Mouse (Mus musculus) limb, embryonic 15.5 days (tissue): ENCODE measurements around the gene Il33. TPM values are rescaled to one million over a fixed set of nuclear protein-coding genes. Genes with fewer than 3 reads are reported as not detected.

Experiments used
- ATAC-seq: fragments of 200-750 bp; cut with Nextera tagmentation; 2 replicates; pipeline ENCODE4 v1.8.0; 2017; ENCODE audit warnings: low read depth, moderate TSS enrichment; ENCODE audit not compliant: insufficient number of reproducible peaks, low FRiP score, low TSS enrichment
- H3K27ac ChIP-seq: fragments of 300-500 bp; sonication (generic); 2 replicates; pipeline ENCODE4 v1.5.1; 2015; ENCODE audit warnings: moderate library complexity, mild to moderate bottlenecking, inconsistent platforms
- H3K27me3 ChIP-seq: fragments of 300-500 bp; sonication (generic); 2 replicates; pipeline ENCODE4 v1.6.1; 2015; ENCODE audit warnings: inconsistent platforms
- H3K36me3 ChIP-seq: fragments of 300-500 bp; sonication (generic); 2 replicates; pipeline ENCODE4 v1.6.1; 2015; ENCODE audit warnings: inconsistent platforms
- H3K4me1 ChIP-seq: fragments of 300-500 bp; sonication (generic); 2 replicates; pipeline ENCODE4 v1.6.1; 2015; ENCODE audit warnings: inconsistent platforms
- H3K4me2 ChIP-seq: fragments of 300-500 bp; sonication (generic); 2 replicates; pipeline ENCODE4 v1.6.1; 2015; ENCODE audit warnings: mild to moderate bottlenecking, inconsistent platforms
- H3K4me3 ChIP-seq: fragments of 300-500 bp; sonication (generic); 2 replicates; pipeline ENCODE4 v1.5.1; 2015; ENCODE audit warnings: mild to moderate bottlenecking, inconsistent platforms
- H3K9ac ChIP-seq: fragments of 300-500 bp; sonication (generic); 2 replicates; pipeline ENCODE4 v1.6.1; 2015; ENCODE audit warnings: inconsistent platforms
- H3K9me3 ChIP-seq: fragments of 300-500 bp; sonication (generic); 2 replicates; pipeline ENCODE4 v1.6.1; 2016; ENCODE audit warnings: inconsistent platforms
- WGBS: fragments of 180-500 bp; shearing (Covaris S2); methylation state at CpG from one replicate; pipeline ENCODE4 v1.1.7; 2015; 5-methylcytosine and 5-hydroxymethylcytosine counted together
- polyA plus RNA-seq: library from polyadenylated mRNA; unstranded; fragments of >200 nt; fragmentation: Nextera tagmentation; extraction: Ambion mirVana; gene quantifications from 2 replicates; pipeline ENCODE4 v1.2.1, GENCODE M21; 2015

Gene Il33
- polyA plus RNA-seq, 1 experiment from 2014 or later, result 7.3 TPM

GRCm38 (mm10) chr19:29963598-29964092, 38.7 kb downstream of the Il33 start:
- Histone ChIP-seq H3K27me3 (no peaks in the 10 kb centered on the region), H3K36me3 (no peaks in the 10 kb centered on the region), H3K9me3 (no peaks in the 10 kb centered on the region), H3K27ac (no peak overlapping the region), H3K4me2 (no peak overlapping the region), H3K9ac (no peak overlapping the region), H3K4me1 (no peaks in the 10 kb centered on the region), H3K4me3 (no peak overlapping the region)
- no peak for ATAC-seq
- 87% methylated on average over 2 of the region's 2 CpGs for WGBS

- Histone ChIP-seq H3K4me3 (no peak overlapping the region), H3K4me2 (no peak overlapping the region), H3K9ac (no peak overlapping the region), H3K27ac (no peak overlapping the region), H3K4me1 (no peaks in the 10 kb centered on the region), H3K9me3 (no peaks in the 10 kb centered on the region), H3K27me3 (no peaks in the 10 kb centered on the region), H3K36me3 (no peaks in the 10 kb centered on the region)
- WGBS, result 76% methylated on average over 3 of the region's 3 CpGs
- no peak for ATAC-seq
Observed at GRCm38 (mm10) chr19:29967960-29968359, 43.0 kb downstream of the Il33 start.

- H3K36me3 ChIP-seq, result no peaks in the 10 kb centered on the region
- H3K4me3 ChIP-seq, result no peak overlapping the region
- no peak overlapping the region for H3K4me2 ChIP-seq
- no peaks in the 10 kb centered on the region for H3K9me3 ChIP-seq
- 68% methylated on average over 5 of the region's 5 CpGs for WGBS
- ATAC-seq, result no peak
- H3K4me1 ChIP-seq, result no peaks in the 10 kb centered on the region
- no peak overlapping the region for H3K27ac ChIP-seq
- H3K27me3 ChIP-seq, result no peaks in the 10 kb centered on the region
- H3K9ac ChIP-seq, result no peak overlapping the region
Observed at GRCm38 (mm10) chr19:29973396-29973795, 48.5 kb downstream of the Il33 start.

DNA sequence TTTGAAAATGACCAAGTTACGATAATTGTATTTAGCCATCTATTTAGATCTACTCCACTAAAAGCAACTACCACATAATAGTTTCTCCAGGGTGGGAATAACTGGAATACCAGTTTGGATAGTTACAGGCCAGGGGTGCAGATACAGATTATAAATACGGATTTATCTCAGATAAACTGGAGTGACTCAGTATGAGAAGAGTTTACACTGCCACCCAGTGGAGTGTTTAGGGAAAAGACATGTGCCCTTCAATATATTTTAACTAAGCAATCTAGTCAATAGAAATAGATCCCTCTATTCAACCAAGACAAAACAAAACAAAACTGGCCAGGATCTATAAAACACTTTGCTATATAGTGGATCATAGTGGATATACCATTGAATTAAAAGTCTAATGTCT, 53.9 kb downstream of the Il33 start:
- Histone ChIP-seq H3K9ac (no peak overlapping the region), H3K9me3 (no peaks in the 10 kb centered on the region), H3K4me2 (no peak overlapping the region), H3K4me3 (no peak overlapping the region), H3K27me3 (no peaks in the 10 kb centered on the region), H3K4me1 (no peaks in the 10 kb centered on the region), H3K27ac (no peak overlapping the region), H3K36me3 (no peaks in the 10 kb centered on the region)
- 67% methylated on average over 2 of the region's 2 CpGs for WGBS
- ATAC-seq, result no peak

DNA sequence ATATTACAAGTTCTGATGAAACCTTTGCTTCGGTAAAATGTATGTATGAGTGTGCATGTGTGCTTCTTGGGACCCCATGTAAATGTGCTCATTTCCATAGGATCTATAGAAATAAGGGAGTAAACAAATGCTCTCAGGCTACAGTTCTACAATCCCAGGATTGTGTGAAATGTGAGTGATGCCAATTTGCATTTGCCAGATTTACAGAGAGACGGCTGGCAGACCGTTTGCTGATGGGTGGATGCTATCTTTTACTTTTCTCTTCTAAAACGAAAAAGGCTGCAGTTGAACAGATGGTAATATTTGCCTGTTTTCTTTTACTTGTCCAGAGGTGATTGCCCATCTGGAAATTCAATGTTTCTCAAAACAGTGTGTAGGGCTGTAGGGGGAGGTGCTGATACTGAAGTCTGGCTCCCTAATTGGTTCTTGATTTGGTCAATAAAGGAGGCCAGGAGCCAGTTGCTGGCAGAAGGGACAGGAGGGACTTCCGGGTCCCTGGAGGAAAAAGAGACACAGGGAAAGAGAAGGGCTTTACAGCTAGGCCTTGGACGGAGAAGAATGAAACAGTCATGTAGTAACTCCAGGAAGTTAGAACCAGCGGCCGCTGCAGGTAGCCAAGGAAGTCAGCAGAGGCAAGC, 54.7 kb downstream of the Il33 start:
- 61% methylated on average over 8 of the region's 8 CpGs for WGBS

DNA sequence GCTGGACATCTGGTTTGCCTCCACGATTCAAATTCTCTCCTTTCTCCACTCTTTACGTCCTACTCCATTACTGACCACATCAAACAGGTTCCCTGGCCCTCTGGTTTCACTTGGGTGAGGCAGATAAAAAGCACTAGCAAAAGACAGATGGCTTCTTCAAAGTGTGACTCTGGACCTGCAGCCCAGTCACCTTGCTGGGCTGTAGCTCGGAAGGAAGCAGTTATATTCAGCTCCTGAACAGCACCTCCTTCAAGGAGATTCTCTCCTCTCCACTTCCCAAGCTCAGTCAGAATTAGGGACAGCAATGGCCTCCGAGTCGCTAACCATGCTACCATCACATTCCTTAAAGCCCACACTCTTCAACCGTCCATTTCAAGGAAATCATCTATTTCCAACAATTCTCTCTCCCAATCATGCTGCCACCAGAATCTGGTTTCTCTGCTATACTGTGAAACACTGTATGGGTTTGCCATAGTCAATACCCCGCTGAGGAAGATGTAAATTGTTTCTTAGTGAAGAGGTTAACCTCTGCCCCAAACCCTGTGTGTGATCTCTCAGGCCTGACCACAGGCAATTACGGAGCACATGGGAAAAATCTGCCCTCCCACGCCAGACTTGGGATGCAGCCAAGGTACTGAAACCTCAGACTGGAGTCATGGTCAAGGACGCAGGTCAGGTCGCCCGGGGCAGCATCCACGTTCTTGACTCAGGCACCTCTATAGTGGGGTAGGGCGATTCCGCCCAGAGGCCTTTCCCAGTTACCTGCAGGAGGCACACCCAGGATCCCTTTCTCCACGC, 59.5 kb downstream of the Il33 start:
- H3K36me3 ChIP-seq, result no peaks in the 10 kb centered on the region
- no peak for ATAC-seq
- no peak overlapping the region for H3K4me3 ChIP-seq
- no peaks in the 10 kb centered on the region for H3K27me3 ChIP-seq
- no peak overlapping the region for H3K4me2 ChIP-seq
- WGBS, result 65% methylated on average over 16 of the region's 16 CpGs
- no peak overlapping the region for H3K27ac ChIP-seq
- H3K4me1 ChIP-seq, result no peaks in the 10 kb centered on the region
- H3K9me3 ChIP-seq, result no peaks in the 10 kb centered on the region
- no peak overlapping the region for H3K9ac ChIP-seq

More for the DNA sequence above, 54.7 kb downstream of the Il33 start:
- no peaks in the 10 kb centered on the region for H3K9me3 ChIP-seq
- no peaks in the 10 kb centered on the region for H3K27me3 ChIP-seq
- H3K9ac ChIP-seq, result no peak overlapping the region
- no peak for ATAC-seq
- H3K27ac ChIP-seq, result no peak overlapping the region
- H3K4me2 ChIP-seq, result no peak overlapping the region
- no peaks in the 10 kb centered on the region for H3K36me3 ChIP-seq
- H3K4me3 ChIP-seq, result no peak overlapping the region
- no peaks in the 10 kb centered on the region for H3K4me1 ChIP-seq

DNA sequence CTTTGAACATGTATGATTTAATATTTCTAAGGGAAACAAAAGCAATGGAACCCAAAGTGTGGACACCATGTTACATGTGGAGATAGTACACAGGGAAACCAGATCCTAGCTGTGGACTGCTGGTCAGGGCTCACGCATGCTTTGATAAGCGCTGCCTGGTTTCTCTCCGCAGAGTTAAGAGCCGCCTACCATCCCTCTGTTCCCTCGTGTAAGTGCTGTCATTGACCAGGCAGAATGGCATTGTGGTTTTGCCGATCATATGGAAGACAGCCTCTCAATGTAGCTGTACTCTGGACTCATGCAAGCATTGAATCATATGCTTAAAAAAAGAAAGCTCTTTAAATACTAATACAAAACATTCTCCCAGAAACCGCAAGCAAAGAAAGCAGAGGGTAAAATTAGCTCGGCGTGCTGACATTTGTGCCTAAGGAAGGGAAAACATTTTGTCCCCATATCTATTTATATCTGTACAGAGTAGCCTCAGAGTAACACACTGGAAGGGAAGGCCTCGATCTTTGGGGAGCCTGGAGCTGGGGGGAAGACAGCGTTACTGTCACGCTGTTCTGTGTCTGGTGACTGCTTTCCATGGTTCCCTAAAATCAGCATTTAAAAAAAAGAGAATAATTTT, 61.7 kb downstream of the Il33 start:
- Histone ChIP-seq H3K4me1 (no peaks in the 10 kb centered on the region), H3K27me3 (no peaks in the 10 kb centered on the region), H3K4me3 (no peak overlapping the region), H3K36me3 (no peaks in the 10 kb centered on the region), H3K9me3 (no peaks in the 10 kb centered on the region), H3K9ac (no peak overlapping the region), H3K4me2 (no peak overlapping the region), H3K27ac (no peak overlapping the region)
- 74% methylated on average over 12 of the region's 12 CpGs for WGBS
- no peak for ATAC-seq

DNA sequence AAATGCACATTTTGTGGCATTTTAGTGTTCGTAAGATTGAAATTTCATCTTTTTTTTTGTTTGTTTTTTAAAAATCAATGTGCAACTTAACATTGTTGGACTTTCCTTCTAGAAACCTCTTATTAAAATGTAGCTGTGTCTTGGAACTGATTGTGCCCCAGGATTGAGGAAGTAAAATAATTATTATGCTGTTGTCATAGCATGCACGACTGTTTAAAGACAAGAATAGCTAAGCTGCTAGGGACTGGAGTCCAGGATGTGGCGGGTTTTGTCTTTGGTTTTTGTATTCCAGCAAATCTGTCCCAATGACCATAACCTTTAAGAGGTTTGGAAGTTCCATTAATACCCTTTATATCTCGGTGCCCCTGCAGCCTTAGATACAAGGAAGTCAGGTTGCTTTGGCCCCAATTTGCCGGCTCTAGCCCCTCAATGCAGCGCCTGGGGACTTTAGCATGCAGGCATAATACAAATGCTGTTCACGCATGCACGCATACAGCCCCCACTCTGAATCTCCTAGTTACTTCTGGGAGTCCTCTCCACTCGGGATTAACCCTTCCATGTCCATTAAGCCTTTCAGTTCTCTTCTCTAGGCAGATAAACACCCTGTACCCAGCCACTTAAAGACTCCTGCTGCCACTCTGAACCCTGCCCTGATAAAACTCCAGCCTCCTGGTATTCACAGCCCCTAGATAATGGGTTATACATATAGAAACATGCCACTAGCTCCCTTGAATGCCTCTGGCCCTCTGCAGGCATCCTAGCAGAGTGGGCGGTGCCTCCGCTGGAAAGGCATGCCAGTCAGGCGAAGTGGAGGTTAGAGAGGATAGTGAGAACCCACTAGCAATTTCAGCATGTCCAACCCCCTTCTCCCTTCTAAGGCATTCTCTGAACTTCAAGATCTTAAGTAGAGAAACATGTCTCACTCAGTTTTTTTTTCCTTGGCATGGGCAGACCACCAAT, 75.8 kb downstream of the Il33 start:
- Histone ChIP-seq H3K27ac (no peak overlapping the region), H3K4me2 (no peak overlapping the region), H3K27me3 (no peaks in the 10 kb centered on the region), H3K9ac (no peak overlapping the region), H3K4me1 (no peaks in the 10 kb centered on the region), H3K36me3 (no peaks in the 10 kb centered on the region), H3K4me3 (no peak overlapping the region), H3K9me3 (no peaks in the 10 kb centered on the region)
- WGBS, result 72% methylated on average over 12 of the region's 12 CpGs
- no peak for ATAC-seq

DNA sequence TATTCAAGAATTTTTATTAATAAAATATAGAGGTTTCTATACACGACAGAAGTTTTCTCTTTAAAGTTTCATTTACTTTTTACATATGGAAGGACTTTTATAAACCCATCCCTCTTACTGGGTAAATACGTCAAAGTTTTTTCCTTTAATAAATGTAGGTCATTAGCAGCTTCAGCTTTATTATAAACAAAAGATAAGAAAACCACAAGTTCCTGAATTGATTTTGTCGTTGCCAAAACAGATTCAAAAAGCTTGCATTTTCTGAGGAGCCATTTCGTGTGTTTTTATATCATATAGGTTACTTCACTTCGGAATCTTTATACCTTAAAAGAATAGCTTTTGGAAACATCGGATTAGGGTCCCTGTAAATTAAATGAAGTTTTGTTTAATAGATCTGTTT, 76.6 kb downstream of the Il33 start:
- no peak overlapping the region for H3K9ac ChIP-seq
- no peak overlapping the region for H3K4me3 ChIP-seq
- H3K27ac ChIP-seq, result no peak overlapping the region
- H3K4me1 ChIP-seq, result no peaks in the 10 kb centered on the region
- 78% methylated on average over 6 of the region's 6 CpGs for WGBS
- H3K4me2 ChIP-seq, result no peak overlapping the region
- no peaks in the 10 kb centered on the region for H3K9me3 ChIP-seq
- no peak for ATAC-seq
- H3K36me3 ChIP-seq, result no peaks in the 10 kb centered on the region
- no peaks in the 10 kb centered on the region for H3K27me3 ChIP-seq

DNA sequence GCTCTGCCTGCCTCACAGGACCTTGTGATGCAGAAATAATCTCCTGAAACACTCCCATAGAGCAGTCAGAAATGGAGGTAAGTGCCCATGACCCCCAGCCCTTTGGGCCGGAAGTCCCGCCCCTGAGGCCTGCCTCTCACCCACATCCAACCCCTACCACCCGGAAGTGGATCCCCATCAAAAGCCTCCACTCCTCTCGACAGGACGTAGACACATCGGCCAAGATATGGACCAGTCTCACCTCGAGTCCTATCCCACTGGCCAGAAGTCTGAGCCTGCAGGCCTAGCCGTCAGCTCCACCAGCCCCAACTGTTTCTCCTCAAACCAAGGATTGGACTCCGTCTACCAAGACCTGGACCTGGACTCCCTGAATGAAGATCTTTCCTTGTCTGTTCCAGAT, 78.7 kb downstream of the Il33 start, which contains the start of gene Trpd52l3:
Gene Trpd52l3, plus strand, starts transcription at position 170 of the 400 bp plus-strand sequence.
- 94% methylated on average over 9 of the region's 9 CpGs for WGBS
- Histone ChIP-seq H3K27ac (no peak within 1 kb of the TSS), H3K4me1 (no peaks in the 10 kb centered on the region), H3K9me3 (no peaks in the 10 kb centered on the region), H3K27me3 (no peaks in the 10 kb centered on the region), H3K9ac (no peak within 1 kb of the TSS), H3K36me3 (no peaks in the 10 kb centered on the region), H3K4me3 (no peak within 1 kb of the TSS), H3K4me2 (no peak within 1 kb of the TSS)
- no peak for ATAC-seq

DNA sequence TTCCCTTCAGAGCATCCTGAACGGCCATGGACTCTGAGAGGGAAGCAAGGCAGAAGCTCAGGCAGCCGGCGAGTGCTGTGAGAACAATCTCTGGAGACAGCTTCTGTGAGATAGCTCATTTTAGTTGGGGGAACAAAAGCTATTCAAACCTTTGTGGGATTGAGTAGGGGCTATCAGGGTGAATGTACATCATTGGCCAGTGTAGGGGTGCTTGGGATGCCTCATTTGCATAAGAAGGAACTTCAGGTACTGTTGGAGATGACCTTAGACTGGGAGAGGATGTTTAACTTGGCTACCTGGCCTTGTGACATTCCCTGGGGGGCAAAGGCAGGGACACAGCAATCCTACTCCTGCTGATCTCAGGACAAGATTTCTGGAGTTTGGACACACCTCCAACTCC, 81.5 kb downstream of the Il33 start:
- Histone ChIP-seq H3K4me2 (no peak overlapping the region), H3K27me3 (no peaks in the 10 kb centered on the region), H3K4me3 (no peak overlapping the region), H3K27ac (no peak overlapping the region), H3K9me3 (no peaks in the 10 kb centered on the region), H3K9ac (no peak overlapping the region), H3K4me1 (no peaks in the 10 kb centered on the region), H3K36me3 (no peaks in the 10 kb centered on the region)
- ATAC-seq, result no peak
- 85% methylated on average over 3 of the region's 3 CpGs for WGBS
